Mouse (Mus musculus): ENCODE results near the gene Gm2042.
"Not testable (repeated sequence)": the region's sequence is repeated elsewhere in the genome, so short reads cannot be mapped to it uniquely, and the experiment has no call there.

The Gm2042 gene

DNA sequence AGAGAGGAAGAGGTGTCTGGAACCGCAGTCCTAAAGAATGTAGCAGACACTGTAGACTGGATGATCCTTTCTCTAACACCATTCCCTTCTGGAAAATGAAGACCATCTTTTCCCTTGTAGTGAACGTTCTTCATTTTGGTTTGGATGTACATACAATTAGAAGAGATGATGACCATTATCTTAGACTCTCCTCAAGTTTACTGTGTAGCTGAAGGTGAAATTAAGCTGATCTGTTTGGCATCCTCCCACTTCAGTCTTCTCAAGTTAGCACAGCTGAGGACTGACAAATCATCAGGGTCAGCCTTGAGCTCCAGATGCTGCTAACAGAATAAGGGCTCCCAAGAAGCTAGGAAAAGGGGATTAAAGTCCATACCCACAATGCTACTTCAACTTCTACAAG lies at the start of gene Gm2042:
Gene Gm2042, plus strand, starts transcription at position 301 of the 400 bp plus-strand sequence.
- not testable (repeated sequence) for ATAC-seq (ENCODE audit: low TSS enrichment)

DNA sequence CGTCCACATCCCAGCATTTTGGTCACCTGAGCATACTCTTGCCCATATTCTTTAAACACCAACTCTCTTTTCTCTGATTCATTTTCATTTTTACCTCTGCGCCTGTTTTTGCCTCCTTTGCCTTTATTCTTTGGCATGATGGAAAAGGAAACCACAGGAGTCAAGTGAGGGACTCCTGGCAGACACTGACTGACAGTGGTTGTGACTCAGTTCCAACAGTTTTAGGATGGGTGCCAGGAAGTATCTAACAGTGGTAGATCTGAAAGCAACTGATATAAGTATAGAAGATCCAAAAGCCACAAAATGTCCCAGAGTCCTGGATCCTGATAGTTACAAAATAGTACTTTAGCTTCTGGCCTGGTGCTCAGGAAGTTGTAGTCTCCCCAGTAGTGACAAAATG lies 34.2 kb upstream of the Gm2042 start, which contains the start of gene Gm2035:
Gene Gm2035, minus strand, starts transcription at position 137 of the 400 bp plus-strand sequence.
- not testable (repeated sequence) for ATAC-seq (ENCODE audit: low TSS enrichment)

DNA sequence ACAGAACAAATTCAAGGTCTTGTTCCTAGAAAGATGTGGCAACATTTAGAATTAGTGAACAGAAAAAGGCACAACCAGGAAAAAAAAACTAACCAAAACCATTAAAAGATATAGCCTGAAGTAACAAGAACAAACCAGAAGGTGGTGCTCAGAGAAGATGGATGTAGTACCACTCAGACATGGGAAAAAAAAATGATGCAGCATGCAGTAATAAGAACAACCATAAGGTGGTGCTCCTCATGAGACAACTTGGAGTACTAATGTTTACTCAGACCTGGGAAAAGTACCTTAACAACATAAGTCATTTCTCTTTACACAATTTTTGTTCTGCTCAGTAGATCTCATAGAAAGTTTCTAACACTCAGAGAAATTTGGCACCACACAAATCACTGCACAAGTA lies 30.1 kb downstream of the Gm2042 start:
- not testable (repeated sequence) for ATAC-seq (ENCODE audit: low TSS enrichment)

DNA sequence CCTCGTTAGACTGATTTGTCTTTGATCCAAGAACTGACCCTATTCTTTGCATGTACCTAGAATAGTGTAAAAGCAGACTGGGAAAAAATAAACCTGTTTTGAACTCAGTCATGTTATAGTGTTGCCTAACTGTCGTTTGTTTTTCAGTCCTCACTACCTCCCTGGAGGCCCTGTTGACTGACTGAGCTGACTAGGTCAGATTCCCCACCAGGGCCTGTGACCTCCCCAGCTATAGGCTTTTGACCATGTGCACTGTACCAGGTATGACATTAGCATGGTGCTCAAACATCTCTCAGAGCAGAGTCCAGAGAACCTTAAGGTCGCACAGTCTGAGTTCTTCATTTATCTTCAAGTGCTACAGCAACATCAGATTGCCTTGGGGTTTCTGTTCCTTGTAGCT lies 50.2 kb downstream of the Gm2042 start:
- not testable (repeated sequence) for ATAC-seq (ENCODE audit: low TSS enrichment)

Data from frontal cortex, adult (tissue).